In the genomic region with DNA sequence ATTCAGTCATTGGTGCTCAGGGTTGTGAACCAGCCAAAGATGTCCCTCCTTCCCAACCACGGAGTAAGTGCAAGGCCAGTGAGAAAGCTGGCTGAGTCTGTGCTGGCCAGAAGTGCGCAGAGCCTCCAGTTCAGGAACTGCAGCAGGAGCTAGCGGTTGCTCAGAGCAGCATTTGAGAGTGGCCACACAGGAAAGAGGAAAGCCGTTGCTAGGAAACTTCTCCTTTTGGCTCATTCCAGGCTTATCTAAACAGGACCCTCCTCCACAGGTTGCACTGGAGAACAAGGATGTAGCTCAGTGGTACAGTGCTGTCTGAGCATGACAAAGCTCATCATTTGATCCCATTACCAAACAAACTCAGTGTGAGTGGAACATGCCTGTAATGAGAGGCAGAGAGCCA, we compare ENCODE assay signal across 9 mouse cellular contexts.
DNase-seq lines count a peak whose midpoint lies in the region; ATAC-seq and TF ChIP-seq lines count a peak whose summit lies in the region.
"Had no signal": no experiment of that assay in that cellular context is flagged by ENCODE, and none has a peak within 500 bp of the region (broad histone marks: within the 10 kb centered on the region; RNA-seq: fewer than 3 reads in every experiment).

No protein-coding gene starts in this region.

- H3K4me1 ChIP-seq in brown adipose tissue, adult 24 weeks (ENCODE audit: control insufficient read depth, insufficient read depth, insufficient read length, low read length), result peaks cover 3% of the 10 kb centered on the region; the same call in 1 of the 2 replicates
- H3K4me1 ChIP-seq in heart, postnatal 0 days (ENCODE audit: control insufficient read depth, insufficient read depth), result peaks cover 15% of the 10 kb centered on the region

- no peaks in the 10 kb centered on the region for H3K36me3 ChIP-seq in heart, postnatal 0 days (replicated peaks; ENCODE audit: control insufficient read depth, insufficient read depth, low read length)

- peak overlapping the region; percentile 23; the same call in 1 of the 2 replicates for H3K4me2 ChIP-seq in heart, postnatal 0 days (ENCODE audit: low read depth, low read length)

- peak overlapping the region; percentile 14 for H3K27ac ChIP-seq in brown adipose tissue, adult 24 weeks (replicated peaks; ENCODE audit: low read depth, low read length)
- peak overlapping the region; percentile 73 for H3K27ac ChIP-seq in heart, postnatal 0 days (ENCODE audit: low read depth)
- no peak overlapping the region for H3K27ac ChIP-seq in gastrocnemius, adult 2 months

- TF ChIP-seq CTCF in heart, postnatal 0 days (IDR thresholded peaks at IDR 0.05; ENCODE audit: low read depth), result no peak
- no peak for TF ChIP-seq CTCF in gastrocnemius, adult 2 months (IDR thresholded peaks at IDR 0.05)

- no peak overlapping the region for H3K9ac ChIP-seq in heart, postnatal 0 days (replicated peaks; ENCODE audit: low read depth, low read length)

- DNase-seq in brain, adult 2 months (ENCODE audit: low read depth, low spot score), result peak; percentile 63
- peak; percentile 60 for DNase-seq in heart, postnatal 0 days (ENCODE audit: low spot score)
- peak; percentile 47 for DNase-seq in lung, postnatal 10 days
- DNase-seq in cerebellum, adult 9-11 months, result no peak
- DNase-seq in gastrocnemius, adult 2 months, result no peak
- DNase-seq in cerebellum, postnatal 14 days, result no peak
- DNase-seq: gastrocnemius, postnatal 36 days had no signal

- intact Hi-C loops in gastrocnemius, adult 2 months (cut with DNase I), result no loop called here

- H3K27me3 ChIP-seq in heart, postnatal 0 days (ENCODE audit: control insufficient read depth, insufficient read depth, low read length), result no peaks in the 10 kb centered on the region

- no peak for TF ChIP-seq EP300 in heart, postnatal 0 days (IDR thresholded peaks at IDR 0.05; ENCODE audit: low read depth)

- peak; percentile 62 for ATAC-seq in heart, postnatal 0 days (ENCODE audit: insufficient read depth, low read depth)

- WGBS in heart, postnatal 0 days, result 23% methylated on average over 4 of the region's 4 CpGs

- no peaks in the 10 kb centered on the region for H3K9me3 ChIP-seq in heart, postnatal 0 days (replicated peaks; ENCODE audit: control insufficient read depth, low read length)

- no peak overlapping the region for H3K4me3 ChIP-seq in brown adipose tissue, adult 24 weeks (ENCODE audit: insufficient read depth, low read depth, low read length)
- H3K4me3 ChIP-seq in heart, postnatal 0 days (ENCODE audit: low read depth, low read length), result no peak overlapping the region
- no peak overlapping the region for H3K4me3 ChIP-seq in gastrocnemius, adult 2 months
- H3K4me3 ChIP-seq: myocyte had no signal

Comparison
In these comparisons a context has a peak if more than half of its experiments do, and no peak if none do; other contexts are left out.
1. DNase-seq: peak in brain, adult 2 months (single experiment), heart, postnatal 0 days (single experiment) and lung, postnatal 10 days (single experiment); none in cerebellum, adult 9-11 months (single experiment), gastrocnemius, adult 2 months (single experiment) and cerebellum, postnatal 14 days (0 of 2).